Mouse (Mus musculus) G1E-ER4 (cell line): ENCODE data around the gene Zfp385a. TPM values are rescaled to one million over a fixed set of nuclear protein-coding genes. Genes with fewer than 3 reads are reported as not detected.

Source experiments
- GATA1 ChIP-seq: IDR thresholded peaks from one replicate; pipeline ENCODE4 v1.8.0; 2012; ENCODE audit warnings: low read length, inconsistent platforms
- polyA plus RNA-seq: library from polyadenylated mRNA; stranded (reverse); fragments of >175 nt; gene quantifications from 2 replicates; pipeline ENCODE4 v1.2.3, GENCODE M21; 2012

The Zfp385a gene
- 557 and 673 TPM in 2 replicates for polyA plus RNA-seq

GRCm38 (mm10) chr15:103339961-103340337 is at the start of gene Zfp385a:
Gene Zfp385a (minus strand): TSS chr15:103340093.
- no peak for TF ChIP-seq GATA1

- no peak for TF ChIP-seq GATA1
Measured at GRCm38 (mm10) chr15:103388556-103389145, 48.8 kb upstream of the Zfp385a start.

GRCm38 (mm10) chr15:103383771-103384488 is 44.0 kb upstream of the Zfp385a start:
- TF ChIP-seq GATA1: no peak

GRCm38 (mm10) chr15:103382795-103383406 is 43.0 kb upstream of the Zfp385a start:
- no peak for TF ChIP-seq GATA1

- no peak for TF ChIP-seq GATA1
Measured at GRCm38 (mm10) chr15:103382075-103382474, 42.2 kb upstream of the Zfp385a start.

GRCm38 (mm10) chr15:103378665-103379356 is 38.9 kb upstream of the Zfp385a start:
- TF ChIP-seq GATA1: no peak

- no peak for TF ChIP-seq GATA1
Measured at GRCm38 (mm10) chr15:103377752-103378664, 38.1 kb upstream of the Zfp385a start.

- no peak for TF ChIP-seq GATA1
Measured at GRCm38 (mm10) chr15:103376837-103377269, 37.0 kb upstream of the Zfp385a start.

GRCm38 (mm10) chr15:103375112-103375800 is 35.4 kb upstream of the Zfp385a start:
- no peak for TF ChIP-seq GATA1

- no peak for TF ChIP-seq GATA1
Measured at GRCm38 (mm10) chr15:103372461-103372860, 32.6 kb upstream of the Zfp385a start.

GRCm38 (mm10) chr15:103371741-103372140 is 31.8 kb upstream of the Zfp385a start:
- TF ChIP-seq GATA1: no peak

- no peak for TF ChIP-seq GATA1
Measured at GRCm38 (mm10) chr15:103371208-103371607, 31.3 kb upstream of the Zfp385a start.

GRCm38 (mm10) chr15:103370462-103370861 is 30.6 kb upstream of the Zfp385a start:
- no peak for TF ChIP-seq GATA1

- no peak for TF ChIP-seq GATA1
Measured at GRCm38 (mm10) chr15:103369123-103369522, 29.2 kb upstream of the Zfp385a start.
